Mouse (Mus musculus): ENCODE results near the gene Mfap2. TPM values are rescaled to one million over a fixed set of nuclear protein-coding genes. Genes with fewer than 3 reads are reported as not detected.

The Mfap2 gene
- total and polyA plus RNA-seq, 3 experiments, result not detected

DNA sequence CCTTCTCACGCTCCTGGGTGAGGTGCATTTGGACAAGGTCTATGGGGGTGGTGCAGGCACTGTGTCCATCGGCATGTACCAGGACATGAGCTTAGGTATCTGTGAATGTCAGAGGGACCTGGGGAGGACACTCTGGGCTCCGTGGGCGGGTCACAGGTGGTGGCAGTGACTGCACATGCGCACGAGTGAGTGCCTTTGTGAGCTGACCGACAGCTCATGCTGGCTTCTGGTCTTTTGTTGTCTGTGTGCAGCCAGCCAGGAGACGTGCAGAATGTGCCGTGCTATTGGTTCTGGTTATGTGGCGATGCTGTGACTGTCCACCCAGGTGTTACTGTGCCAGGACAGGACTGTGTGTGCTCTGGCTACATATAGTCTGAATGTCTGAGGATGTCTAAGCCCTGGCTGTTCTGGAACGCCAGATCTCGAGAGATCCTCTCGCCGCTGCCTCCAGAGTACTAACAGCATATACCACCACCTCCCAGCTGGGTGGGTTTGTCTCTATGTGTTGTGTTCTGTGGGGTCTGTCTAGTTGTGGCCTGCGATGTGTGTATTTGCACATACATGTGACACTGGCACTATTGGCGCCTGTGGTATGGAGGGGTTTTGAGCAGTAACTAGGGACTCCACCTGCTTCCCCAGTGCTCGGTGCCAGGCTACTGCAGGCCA, 38.7 kb downstream of the Mfap2 start:
- DNase-seq (ENCODE audit: low spot score) (no peak), ATAC-seq (ENCODE audit: extremely low read depth, insufficient number of reproducible peaks, low FRiP score, poor library complexity, severe bottlenecking) (no peak)
- Histone ChIP-seq H3K36me3 (replicated peaks) (peaks cover 20% of the 10 kb centered on the region), H3K4me1 (ENCODE audit: insufficient read depth, low read depth, low read length) (0 out of 2 replicates have a peak, but pooled peaks cover 7% of the 10 kb centered on the region), H3K9me3 (replicated peaks) (no peaks in the 10 kb centered on the region), H3K27me3 (ENCODE audit: insufficient read depth, low read length) (peaks cover 5% of the 10 kb centered on the region; the same call in 1 of the 2 replicates), H3K4me3 (ENCODE audit: low read depth, low read length) (no peak overlapping the region)
- no peak for TF ChIP-seq POLR2AphosphoS5 (IDR thresholded peaks at IDR 0.05; ENCODE audit: insufficient replicate concordance, low read depth, low read length)
- TF ChIP-seq CTCF (IDR thresholded peaks at IDR 0.05; ENCODE audit: low read depth, low read length), result no peak
- no peak for TF ChIP-seq GATA2 (IDR thresholded peaks at IDR 0.05; ENCODE audit: borderline replicate concordance, low read depth, low read length)
- no peak for TF ChIP-seq TAL1 (conservative IDR thresholded peaks at IDR 0.05; ENCODE audit: low read depth, low read length)
- no peak for TF ChIP-seq GATA1 (IDR thresholded peaks at IDR 0.05; ENCODE audit: borderline replicate concordance, low read length)

DNA sequence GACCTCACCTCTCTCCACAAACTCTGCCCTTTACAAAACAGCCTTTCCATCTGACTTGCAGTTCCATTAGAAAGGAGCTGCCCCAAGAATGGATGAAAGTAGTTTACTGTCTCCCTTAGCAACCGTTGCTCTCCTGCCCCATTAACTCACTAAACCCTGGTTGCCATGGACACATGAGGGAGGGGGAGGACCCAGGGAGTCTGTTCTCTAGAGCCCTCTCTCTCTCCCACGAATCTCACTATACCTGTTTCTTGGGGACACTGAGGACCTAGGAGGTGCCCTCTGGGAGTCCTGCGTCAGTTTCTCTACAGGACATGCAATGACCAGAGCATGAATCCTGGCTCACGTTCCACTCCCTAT, 39.2 kb downstream of the Mfap2 start:
- peaks cover 5% of the 10 kb centered on the region; the same call in 1 of the 2 replicates for H3K27me3 ChIP-seq (ENCODE audit: insufficient read depth, low read length)

DNA sequence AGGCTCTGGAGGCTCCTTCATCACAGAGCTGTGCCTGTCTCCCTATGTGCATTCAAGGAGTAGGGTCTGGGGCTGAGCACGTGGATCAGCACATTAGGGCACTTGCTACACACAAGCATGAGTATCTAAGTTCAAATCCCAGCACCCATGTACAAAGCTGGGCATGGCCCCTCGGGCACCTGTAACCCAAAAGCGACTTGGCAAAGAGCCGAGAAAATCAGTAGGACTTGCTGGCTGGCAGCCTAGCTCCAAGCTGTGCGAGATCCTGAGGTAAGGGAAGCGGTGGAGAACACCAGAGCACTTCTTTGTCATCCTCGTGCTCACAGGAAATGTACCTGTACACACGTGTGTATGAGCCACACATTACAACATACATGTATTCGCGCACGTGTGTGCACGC, 42.2 kb downstream of the Mfap2 start:
- Histone ChIP-seq H3K27me3 (ENCODE audit: insufficient read depth, low read length) (peaks cover 3% of the 10 kb centered on the region; the same call in 1 of the 2 replicates), H3K36me3 (replicated peaks) (peaks cover 11% of the 10 kb centered on the region), H3K9me3 (replicated peaks) (no peaks in the 10 kb centered on the region), H3K4me3 (ENCODE audit: low read depth, low read length) (no peak overlapping the region), H3K4me1 (ENCODE audit: insufficient read depth, low read depth, low read length) (0 out of 2 replicates have a peak, but pooled peaks cover 8% of the 10 kb centered on the region)
- no peak for DNase-seq (ENCODE audit: low spot score)
- TF ChIP-seq GATA2 (IDR thresholded peaks at IDR 0.05; ENCODE audit: borderline replicate concordance, low read depth, low read length) (no peak), POLR2AphosphoS5 (IDR thresholded peaks at IDR 0.05; ENCODE audit: insufficient replicate concordance, low read depth, low read length) (no peak), TAL1 (conservative IDR thresholded peaks at IDR 0.05; ENCODE audit: low read depth, low read length) (no peak), GATA1 (IDR thresholded peaks at IDR 0.05; ENCODE audit: borderline replicate concordance, low read length) (no peak), CTCF (IDR thresholded peaks at IDR 0.05; ENCODE audit: low read depth, low read length) (no peak)
- ATAC-seq (ENCODE audit: extremely low read depth, insufficient number of reproducible peaks, low FRiP score, poor library complexity, severe bottlenecking), result no peak

More for the DNA sequence above, 39.2 kb downstream of the Mfap2 start:
- no peak for TF ChIP-seq CTCF (IDR thresholded peaks at IDR 0.05; ENCODE audit: low read depth, low read length)
- TF ChIP-seq TAL1 (conservative IDR thresholded peaks at IDR 0.05; ENCODE audit: low read depth, low read length), result no peak
- no peak for TF ChIP-seq GATA1 (IDR thresholded peaks at IDR 0.05; ENCODE audit: borderline replicate concordance, low read length)
- TF ChIP-seq POLR2AphosphoS5 (IDR thresholded peaks at IDR 0.05; ENCODE audit: insufficient replicate concordance, low read depth, low read length), result no peak
- TF ChIP-seq GATA2 (IDR thresholded peaks at IDR 0.05; ENCODE audit: borderline replicate concordance, low read depth, low read length), result no peak
- ATAC-seq (ENCODE audit: extremely low read depth, insufficient number of reproducible peaks, low FRiP score, poor library complexity, severe bottlenecking) (no peak), DNase-seq (ENCODE audit: low spot score) (no peak)
- Histone ChIP-seq H3K36me3 (replicated peaks) (peaks cover 19% of the 10 kb centered on the region), H3K4me3 (ENCODE audit: low read depth, low read length) (no peak overlapping the region), H3K4me1 (ENCODE audit: insufficient read depth, low read depth, low read length) (0 out of 2 replicates have a peak, but pooled peaks cover 8% of the 10 kb centered on the region), H3K9me3 (replicated peaks) (no peaks in the 10 kb centered on the region)

DNA sequence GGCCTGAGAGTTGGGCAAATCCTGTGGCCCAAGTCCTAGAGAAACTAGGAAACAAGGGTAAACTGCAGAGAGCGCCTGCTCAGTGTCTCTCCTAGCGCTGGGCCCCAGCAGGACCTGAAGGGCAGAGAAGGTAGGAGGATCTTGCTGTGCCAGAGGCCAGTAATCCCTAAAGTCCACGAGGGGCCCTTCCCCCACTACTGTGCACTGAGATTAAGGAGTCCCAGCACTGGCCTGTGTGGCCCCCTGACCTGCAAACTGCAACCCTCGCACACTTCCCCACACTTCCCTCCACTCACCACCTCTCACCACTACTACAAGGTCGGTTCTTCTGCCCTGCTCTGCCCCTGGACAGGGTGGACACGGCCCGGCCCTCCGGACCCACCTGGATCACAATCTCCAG, 42.9 kb downstream of the Mfap2 start:
- TF ChIP-seq POLR2AphosphoS5 (IDR thresholded peaks at IDR 0.05; ENCODE audit: insufficient replicate concordance, low read depth, low read length) (no peak), TAL1 (conservative IDR thresholded peaks at IDR 0.05; ENCODE audit: low read depth, low read length) (no peak), GATA2 (IDR thresholded peaks at IDR 0.05; ENCODE audit: borderline replicate concordance, low read depth, low read length) (no peak), CTCF (IDR thresholded peaks at IDR 0.05; ENCODE audit: low read depth, low read length) (no peak), GATA1 (IDR thresholded peaks at IDR 0.05; ENCODE audit: borderline replicate concordance, low read length) (no peak)
- peaks cover 3% of the 10 kb centered on the region; the same call in 1 of the 2 replicates for H3K27me3 ChIP-seq (ENCODE audit: insufficient read depth, low read length)
- H3K36me3 ChIP-seq (replicated peaks), result peaks cover 11% of the 10 kb centered on the region
- no peaks in the 10 kb centered on the region for H3K9me3 ChIP-seq (replicated peaks)
- H3K4me3 ChIP-seq (ENCODE audit: low read depth, low read length), result no peak overlapping the region
- ATAC-seq (ENCODE audit: extremely low read depth, insufficient number of reproducible peaks, low FRiP score, poor library complexity, severe bottlenecking) (no peak), DNase-seq (ENCODE audit: low spot score) (no peak)
- 0 out of 2 replicates have a peak, but pooled peaks cover 8% of the 10 kb centered on the region for H3K4me1 ChIP-seq (ENCODE audit: insufficient read depth, low read depth, low read length)

DNA sequence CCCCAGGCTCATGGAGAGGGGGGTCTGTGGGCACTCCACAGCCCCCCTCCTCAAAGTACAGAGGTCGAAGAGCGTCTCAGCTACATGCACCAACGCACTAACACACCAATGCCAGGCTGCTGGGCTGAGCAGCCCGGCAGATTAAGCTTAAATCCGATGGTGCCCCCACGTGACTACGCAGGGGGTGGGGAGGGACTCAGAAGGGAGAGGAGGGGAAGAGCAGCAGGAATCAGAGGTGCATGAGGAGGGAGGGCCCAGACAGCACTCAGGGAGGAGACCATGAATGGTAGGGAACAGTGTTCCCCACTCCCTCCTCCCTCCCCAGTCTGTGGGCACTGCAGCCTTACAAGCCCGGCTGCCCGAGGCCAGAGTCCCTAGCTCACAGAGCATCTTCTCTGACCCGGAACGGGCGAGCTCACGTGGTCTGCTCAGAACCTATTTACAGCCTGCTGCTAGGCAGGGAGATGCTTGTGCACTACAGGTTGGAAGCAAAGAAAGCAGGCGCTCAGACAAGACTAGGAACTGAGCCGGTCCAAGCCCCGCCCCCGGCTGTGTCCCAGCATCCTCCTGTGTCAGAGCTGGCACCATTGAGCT, 43.4 kb downstream of the Mfap2 start:
- no peak overlapping the region for H3K4me3 ChIP-seq (ENCODE audit: low read depth, low read length)
- ATAC-seq (ENCODE audit: extremely low read depth, insufficient number of reproducible peaks, low FRiP score, poor library complexity, severe bottlenecking), result no peak
- DNase-seq (ENCODE audit: low spot score), result no peak

DNA sequence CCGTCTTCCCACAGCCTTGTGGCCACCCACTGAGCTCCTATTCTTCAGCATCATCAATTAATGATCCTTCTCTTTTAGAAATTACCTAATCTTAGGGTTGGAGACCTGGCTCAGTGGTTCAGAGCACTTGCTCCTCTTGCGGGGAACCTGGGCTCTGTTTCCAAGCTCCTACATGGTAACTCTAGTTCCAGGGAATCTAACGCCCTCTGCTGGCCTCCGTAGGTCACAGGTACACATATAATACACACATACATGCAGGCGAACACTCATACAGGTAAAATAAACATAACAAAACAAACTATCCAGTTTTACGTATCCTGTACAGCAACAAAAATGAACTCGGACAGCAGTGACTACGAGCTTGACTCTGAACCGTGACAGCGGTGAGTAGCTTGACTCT, 46.8 kb downstream of the Mfap2 start:
- DNase-seq (ENCODE audit: low spot score), result no peak
- TF ChIP-seq CTCF (IDR thresholded peaks at IDR 0.05; ENCODE audit: low read depth, low read length), result no peak
- peaks cover 16% of the 10 kb centered on the region for H3K4me1 ChIP-seq (ENCODE audit: insufficient read depth, low read depth, low read length)
- peaks cover 7% of the 10 kb centered on the region for H3K36me3 ChIP-seq (replicated peaks)
- H3K4me3 ChIP-seq (ENCODE audit: low read depth, low read length), result no peak overlapping the region
- H3K27me3 ChIP-seq (ENCODE audit: insufficient read depth, low read length), result no peaks in the 10 kb centered on the region; the same call in 1 of the 2 replicates
- no peak for ATAC-seq (ENCODE audit: extremely low read depth, insufficient number of reproducible peaks, low FRiP score, poor library complexity, severe bottlenecking)
- no peaks in the 10 kb centered on the region for H3K9me3 ChIP-seq (replicated peaks)

More for the DNA sequence above, 43.4 kb downstream of the Mfap2 start:
- Histone ChIP-seq H3K4me1 (ENCODE audit: insufficient read depth, low read depth, low read length) (0 out of 2 replicates have a peak, but pooled peaks cover 7% of the 10 kb centered on the region), H3K27me3 (ENCODE audit: insufficient read depth, low read length) (peaks cover 3% of the 10 kb centered on the region; the same call in 1 of the 2 replicates), H3K9me3 (replicated peaks) (no peaks in the 10 kb centered on the region), H3K36me3 (replicated peaks) (peaks cover 10% of the 10 kb centered on the region)
- TF ChIP-seq POLR2AphosphoS5 (IDR thresholded peaks at IDR 0.05; ENCODE audit: insufficient replicate concordance, low read depth, low read length) (no peak), GATA2 (IDR thresholded peaks at IDR 0.05; ENCODE audit: borderline replicate concordance, low read depth, low read length) (no peak), CTCF (IDR thresholded peaks at IDR 0.05; ENCODE audit: low read depth, low read length) (no peak), TAL1 (conservative IDR thresholded peaks at IDR 0.05; ENCODE audit: low read depth, low read length) (no peak), GATA1 (IDR thresholded peaks at IDR 0.05; ENCODE audit: borderline replicate concordance, low read length) (no peak)

Measured in G1E (cell line).